Mouse (Mus musculus) ES-Bruce4 (cell line): ENCODE measurements around the gene Ttc25.

Experiments
- CTCF ChIP-seq: IDR thresholded peaks from one replicate; pipeline ENCODE4 v1.8.1; 2011; ENCODE audit warnings: low read depth, low read length
- EP300 ChIP-seq: IDR thresholded peaks from 2 replicates; pipeline ENCODE4 v1.6.1; 2011; ENCODE audit warnings: low read depth, low read length; ENCODE audit not compliant: insufficient read depth
- POLR2A ChIP-seq: IDR thresholded peaks from one replicate; pipeline ENCODE4 v1.8.1; 2011; ENCODE audit warnings: low read length; ENCODE audit not compliant: insufficient read depth

DNA sequence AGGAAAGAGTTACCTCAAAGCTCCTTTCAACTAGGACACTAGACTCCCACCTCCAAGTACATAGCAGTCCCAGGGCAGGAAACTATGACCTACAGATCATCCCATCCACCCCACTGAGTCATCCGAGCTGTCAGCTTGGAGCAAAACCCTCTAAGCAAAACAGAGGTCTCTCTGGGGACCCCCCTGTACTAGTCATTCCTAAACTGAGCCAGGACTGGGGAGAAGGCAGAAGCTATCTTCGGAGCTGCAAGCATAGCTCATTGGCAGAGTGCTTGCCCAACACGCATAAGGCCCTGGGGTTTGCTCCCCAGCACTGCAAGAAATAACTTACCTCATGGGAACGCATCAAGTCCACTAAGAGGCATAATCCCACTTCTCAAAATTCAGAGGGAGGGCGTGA lies 21.0 kb upstream of the Ttc25 start:
- TF ChIP-seq POLR2A = no peak
- TF ChIP-seq EP300 = no peak
- no peak for TF ChIP-seq CTCF
